Mouse (Mus musculus) hindbrain, embryonic 10.5 days (tissue): ENCODE measurements around the gene Pdzd8. TPM values are rescaled to one million over a fixed set of nuclear protein-coding genes. Genes with fewer than 3 reads are reported as not detected.

Experiments
- DNase-seq: peaks from one replicate; pipeline ENCODE4 v3.0.0-alpha.2; 2017; ENCODE audit warnings: low spot score
- H3K27ac ChIP-seq: fragments of 300-500 bp; sonication (generic); 2 replicates; pipeline ENCODE4 v1.5.1; 2016; ENCODE audit warnings: mild to moderate bottlenecking, moderate library complexity
- H3K27me3 ChIP-seq: fragments of 300-500 bp; sonication (generic); 2 replicates; pipeline ENCODE4 v1.6.1; 2016; ENCODE audit warnings: mild to moderate bottlenecking; ENCODE audit not compliant: poor library complexity, insufficient read depth, severe bottlenecking
- H3K36me3 ChIP-seq: fragments of 300-500 bp; sonication (generic); 2 replicates; pipeline ENCODE4 v1.6.1; 2016; ENCODE audit warnings: mild to moderate bottlenecking, moderate library complexity
- H3K4me1 ChIP-seq: fragments of 300-500 bp; sonication (generic); replicated peaks from 2 replicates; pipeline ENCODE4 v1.6.1; 2016; ENCODE audit warnings: mild to moderate bottlenecking
- H3K4me3 ChIP-seq: fragments of 300-500 bp; sonication (generic); 2 replicates; pipeline ENCODE4 v1.5.1; 2016; ENCODE audit warnings: mild to moderate bottlenecking, moderate library complexity
- H3K9me3 ChIP-seq: fragments of 300-500 bp; sonication (generic); 2 replicates; pipeline ENCODE4 v1.6.1; 2016; ENCODE audit warnings: mild to moderate bottlenecking, moderate library complexity
- WGBS: fragments of 180-500 bp; shearing (Covaris S2); methylation state at CpG from one replicate; pipeline ENCODE4 v1.1.7; 2016; 5-methylcytosine and 5-hydroxymethylcytosine counted together
- polyA plus RNA-seq: library from polyadenylated mRNA; unstranded; fragments of >200 nt; fragmentation: Nextera tagmentation; extraction: Ambion mirVana; gene quantifications from 2 replicates; pipeline ENCODE4 v1.2.1, GENCODE M21; 2016

Gene Pdzd8
- polyA plus RNA-seq, 1 experiment from 2014 or later = 8.3 TPM

DNA sequence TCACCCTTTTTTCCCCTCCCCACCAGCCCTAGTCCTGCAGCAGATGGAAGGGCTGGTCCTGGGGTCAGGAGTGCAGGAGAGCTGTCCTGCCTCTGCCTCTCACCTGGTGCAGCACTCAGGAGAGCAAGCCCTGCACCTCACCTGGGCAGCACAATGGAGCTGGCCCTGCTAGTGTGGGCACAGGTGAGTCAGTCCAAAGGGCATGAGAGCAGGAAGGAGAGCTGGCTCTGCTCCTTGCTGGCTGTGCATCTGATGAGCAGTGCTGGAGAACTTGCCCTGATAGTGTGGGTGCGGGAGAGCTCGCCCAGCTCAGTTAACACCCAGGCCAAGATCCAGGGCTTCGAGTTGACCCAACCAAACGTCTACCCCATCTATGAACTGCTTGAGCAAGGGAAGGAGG lies 22.3 kb upstream of the Pdzd8 start:
- DNase-seq = no peak
- Histone ChIP-seq H3K36me3 (no peaks in the 10 kb centered on the region), H3K27me3 (peaks cover 3% of the 10 kb centered on the region; the same call in 1 of the 2 replicates), H3K4me3 (no peak overlapping the region), H3K9me3 (peaks cover 3% of the 10 kb centered on the region; the same call in 1 of the 2 replicates), H3K4me1 (peaks cover 11% of the 10 kb centered on the region), H3K27ac (no peak overlapping the region; the same call in 1 of the 2 replicates)
- WGBS = 79% methylated on average over 4 of the region's 4 CpGs

GRCm38 (mm10) chr19:59366724-59367123 lies 21.1 kb upstream of the Pdzd8 start:
- Histone ChIP-seq H3K4me1 (peaks cover 11% of the 10 kb centered on the region), H3K9me3 (no peaks in the 10 kb centered on the region), H3K27ac (no peak overlapping the region), H3K4me3 (no peak overlapping the region), H3K36me3 (no peaks in the 10 kb centered on the region), H3K27me3 (peaks cover 3% of the 10 kb centered on the region; the same call in 1 of the 2 replicates)
- 65% methylated on average over 3 of the region's 3 CpGs for WGBS
- DNase-seq = no peak

- Histone ChIP-seq H3K36me3 (no peaks in the 10 kb centered on the region), H3K27me3 (peaks cover 6% of the 10 kb centered on the region; the same call in 1 of the 2 replicates), H3K9me3 (no peaks in the 10 kb centered on the region), H3K4me3 (no peak overlapping the region), H3K4me1 (peaks cover 21% of the 10 kb centered on the region), H3K27ac (no peak overlapping the region)
- 79% methylated on average over 3 of the region's 3 CpGs for WGBS
- DNase-seq = no peak
These were observed 18.1 kb upstream of the Pdzd8 start for GRCm38 (mm10) chr19:59363666-59364065.

- H3K9me3 ChIP-seq = no peaks in the 10 kb centered on the region
These were observed 17.1 kb upstream of the Pdzd8 start for GRCm38 (mm10) chr19:59362646-59363045.

GRCm38 (mm10) chr19:59360486-59360896 lies 14.9 kb upstream of the Pdzd8 start:
- WGBS = 40% methylated on average over 2 of the region's 2 CpGs
- no peaks in the 10 kb centered on the region for H3K36me3 ChIP-seq
- 0 out of 2 replicates have a peak, but pooled peaks cover 3% of the 10 kb centered on the region for H3K27me3 ChIP-seq
- no peak for DNase-seq
- peaks cover 10% of the 10 kb centered on the region for H3K4me1 ChIP-seq
- H3K4me3 ChIP-seq = no peak overlapping the region
- no peak overlapping the region for H3K27ac ChIP-seq
- H3K9me3 ChIP-seq = no peaks in the 10 kb centered on the region

More at GRCm38 (mm10) chr19:59362646-59363045, 17.1 kb upstream of the Pdzd8 start:
- Histone ChIP-seq H3K4me1 (peaks cover 15% of the 10 kb centered on the region), H3K27ac (no peak overlapping the region), H3K36me3 (no peaks in the 10 kb centered on the region), H3K27me3 (0 out of 2 replicates have a peak, but pooled peaks cover 4% of the 10 kb centered on the region), H3K4me3 (no peak overlapping the region)
- DNase-seq = no peak
- WGBS = 85% methylated on average over 6 of the region's 6 CpGs

- no peak for DNase-seq
- Histone ChIP-seq H3K36me3 (no peaks in the 10 kb centered on the region), H3K4me1 (peaks cover 10% of the 10 kb centered on the region), H3K27me3 (0 out of 2 replicates have a peak, but pooled peaks cover 3% of the 10 kb centered on the region), H3K9me3 (no peaks in the 10 kb centered on the region), H3K27ac (no peak overlapping the region), H3K4me3 (no peak overlapping the region)
- 84% methylated on average over 4 of the region's 4 CpGs for WGBS
These were observed 13.6 kb upstream of the Pdzd8 start for GRCm38 (mm10) chr19:59359202-59359601.

DNA sequence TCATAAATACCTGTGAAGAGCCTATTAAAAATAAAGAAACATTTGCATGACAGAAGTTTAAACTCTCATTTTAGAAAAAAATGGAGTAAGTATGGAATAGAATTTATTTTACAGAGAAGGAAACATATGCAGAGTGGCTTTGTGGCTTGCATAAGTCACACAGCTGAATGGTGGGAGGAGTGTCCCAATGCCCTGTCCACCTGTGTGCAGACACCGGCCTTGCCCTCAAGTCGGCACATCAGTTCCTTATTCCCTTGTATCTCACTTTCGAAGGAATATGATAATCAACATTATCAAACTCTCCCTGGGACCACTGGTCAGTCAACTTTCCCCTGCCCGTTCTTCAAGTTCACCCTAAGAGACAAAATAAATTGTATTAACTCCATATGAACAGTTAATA lies 12.3 kb upstream of the Pdzd8 start:
- Histone ChIP-seq H3K36me3 (no peaks in the 10 kb centered on the region), H3K9me3 (no peaks in the 10 kb centered on the region), H3K4me3 (no peak overlapping the region), H3K4me1 (peaks cover 10% of the 10 kb centered on the region), H3K27ac (no peak overlapping the region), H3K27me3 (0 out of 2 replicates have a peak, but pooled peaks cover 3% of the 10 kb centered on the region)
- DNase-seq = no peak
- 89% methylated on average over 4 of the region's 4 CpGs for WGBS

- Histone ChIP-seq H3K4me1 (peaks cover 10% of the 10 kb centered on the region), H3K9me3 (no peaks in the 10 kb centered on the region), H3K27ac (no peak overlapping the region), H3K4me3 (no peak overlapping the region), H3K27me3 (0 out of 2 replicates have a peak, but pooled peaks cover 3% of the 10 kb centered on the region), H3K36me3 (no peaks in the 10 kb centered on the region)
- 83% methylated on average over 14 of the region's 14 CpGs for WGBS
- DNase-seq = no peak
These were observed 11.4 kb upstream of the Pdzd8 start for GRCm38 (mm10) chr19:59356843-59357595.

- DNase-seq = no peak
- H3K27ac ChIP-seq = no peak overlapping the region
- H3K9me3 ChIP-seq = no peaks in the 10 kb centered on the region
- peaks cover 10% of the 10 kb centered on the region for H3K4me1 ChIP-seq
- H3K27me3 ChIP-seq = 0 out of 2 replicates have a peak, but pooled peaks cover 3% of the 10 kb centered on the region
- 90% methylated on average over 3 of the region's 3 CpGs for WGBS
- H3K36me3 ChIP-seq = no peaks in the 10 kb centered on the region
- H3K4me3 ChIP-seq = no peak overlapping the region
These were observed 10.8 kb upstream of the Pdzd8 start for GRCm38 (mm10) chr19:59356388-59356787.

DNA sequence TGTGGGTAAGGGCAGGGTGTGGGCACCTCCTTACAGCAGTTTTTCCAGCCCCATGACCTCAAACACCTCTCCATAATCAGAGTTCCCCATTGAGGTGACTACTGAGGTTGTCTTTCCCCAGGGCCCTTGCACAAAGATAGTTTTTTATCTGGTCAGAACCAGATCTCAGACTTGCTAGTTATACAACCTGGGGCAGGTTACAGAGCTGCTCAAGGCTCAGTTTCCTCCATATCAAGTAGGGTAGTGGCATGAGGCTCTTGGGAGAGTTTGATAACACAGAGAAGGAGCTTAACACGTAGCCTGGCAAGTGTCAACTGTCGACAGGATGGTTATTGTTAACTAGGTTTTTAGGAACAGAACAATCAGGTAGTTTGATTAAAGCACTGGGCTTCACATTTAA lies 9.3 kb upstream of the Pdzd8 start:
- no peak for DNase-seq
- WGBS = 77% methylated on average over 2 of the region's 2 CpGs
- H3K4me1 ChIP-seq = peaks cover 2% of the 10 kb centered on the region

DNA sequence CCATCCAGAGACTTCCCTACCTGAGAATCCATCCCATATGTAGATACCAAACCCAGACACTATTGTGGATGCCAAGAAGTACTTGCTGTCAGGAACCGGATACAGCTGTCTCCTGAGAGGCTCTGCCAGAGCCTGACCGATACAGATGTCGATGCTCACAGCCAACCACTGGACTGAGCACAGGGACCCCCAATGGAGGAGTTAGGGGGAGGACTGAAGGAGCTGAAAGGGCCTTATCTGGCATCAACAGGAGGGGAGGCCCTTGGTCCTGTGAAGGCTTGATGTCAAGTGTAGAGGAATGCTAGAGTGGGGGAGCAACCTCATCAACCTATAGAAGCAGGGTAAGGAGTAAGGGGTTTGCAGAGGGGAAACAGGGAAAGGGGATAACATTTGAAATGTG lies 7.2 kb upstream of the Pdzd8 start:
- no peak for DNase-seq
- H3K27ac ChIP-seq = no peak overlapping the region
- H3K36me3 ChIP-seq = no peaks in the 10 kb centered on the region
- WGBS = 73% methylated on average over 3 of the region's 3 CpGs
- H3K9me3 ChIP-seq = no peaks in the 10 kb centered on the region
- no peak overlapping the region for H3K4me3 ChIP-seq
- H3K27me3 ChIP-seq = no peaks in the 10 kb centered on the region
- no peaks in the 10 kb centered on the region for H3K4me1 ChIP-seq

More for the DNA sequence above, 9.3 kb upstream of the Pdzd8 start:
- no peaks in the 10 kb centered on the region for H3K9me3 ChIP-seq
- no peaks in the 10 kb centered on the region for H3K27me3 ChIP-seq
- no peak overlapping the region for H3K4me3 ChIP-seq
- H3K36me3 ChIP-seq = no peaks in the 10 kb centered on the region
- H3K27ac ChIP-seq = no peak overlapping the region

- Histone ChIP-seq H3K9me3 (no peaks in the 10 kb centered on the region), H3K27ac (no peak overlapping the region), H3K4me1 (peaks cover 5% of the 10 kb centered on the region), H3K36me3 (no peaks in the 10 kb centered on the region), H3K4me3 (no peak overlapping the region), H3K27me3 (no peaks in the 10 kb centered on the region)
- no peak for DNase-seq
- WGBS = 75% methylated on average over 15 of the region's 15 CpGs
These were observed 5.7 kb upstream of the Pdzd8 start for GRCm38 (mm10) chr19:59351151-59351889.
